Mouse (Mus musculus) forebrain, postnatal 0 days (tissue): ENCODE results near the gene Rprml. TPM values are rescaled to one million over a fixed set of nuclear protein-coding genes. Genes with fewer than 3 reads are reported as not detected.
"Not testable (repeated sequence)": the region's sequence is repeated elsewhere in the genome, so short reads cannot be mapped to it uniquely, and the experiment has no call there.

Experiments
- ATAC-seq: fragments of 200-750 bp; cut with Nextera tagmentation; 2 replicates; pipeline ENCODE4 v1.8.0; 2017; ENCODE audit warnings: mild to moderate bottlenecking, moderate library complexity
- DNase-seq: peaks from one replicate; pipeline ENCODE4 v3.0.0-alpha.2; 2015
- H3K27ac ChIP-seq: fragments of 300-500 bp; sonication (generic); 2 replicates; pipeline ENCODE4 v1.5.1; 2014; ENCODE audit warnings: low read depth, mild to moderate bottlenecking, antibody characterized with exemption, low read length, moderate library complexity, mixed read lengths
- H3K27me3 ChIP-seq: fragments of 300-500 bp; sonication (generic); 2 replicates; pipeline ENCODE4 v1.6.1; 2014; ENCODE audit warnings: mild to moderate bottlenecking, low read length, mixed read lengths; ENCODE audit not compliant: insufficient read depth
- H3K36me3 ChIP-seq: fragments of 300-500 bp; sonication (generic); 2 replicates; pipeline ENCODE4 v1.6.1; 2014; ENCODE audit warnings: mild to moderate bottlenecking, moderate library complexity; ENCODE audit not compliant: insufficient read depth
- H3K4me1 ChIP-seq: fragments of 300-500 bp; sonication (generic); 2 replicates; pipeline ENCODE4 v1.6.1; 2014; ENCODE audit warnings: antibody characterized with exemption; ENCODE audit not compliant: insufficient read depth
- H3K4me2 ChIP-seq: fragments of 300-500 bp; sonication (generic); 2 replicates; pipeline ENCODE4 v1.6.1; 2014; ENCODE audit warnings: low read depth, mild to moderate bottlenecking, moderate library complexity
- H3K4me3 ChIP-seq: fragments of 300-500 bp; sonication (generic); 2 replicates; pipeline ENCODE4 v1.5.1; 2014; ENCODE audit warnings: low read depth, low read length, mixed read lengths
- H3K9ac ChIP-seq: fragments of 300-500 bp; sonication (generic); 2 replicates; pipeline ENCODE4 v1.6.1; 2014; ENCODE audit warnings: mild to moderate bottlenecking
- H3K9me3 ChIP-seq: fragments of 300-500 bp; sonication (generic); 2 replicates; pipeline ENCODE4 v1.6.1; 2016; ENCODE audit warnings: low read length
- CTCF ChIP-seq: sonication (generic); IDR thresholded peaks from 2 replicates; pipeline ENCODE4 v1.5.1; 2016; ENCODE audit warnings: antibody characterized with exemption, control low read depth, low read depth
- WGBS: fragments of 180-500 bp; shearing (Covaris S2); extraction: QIAGEN DNeasy Blood & Tissue Kit; methylation state at CpG from one replicate; pipeline ENCODE4 v1.1.7; 2014; 5-methylcytosine and 5-hydroxymethylcytosine counted together
- polyA plus RNA-seq: library from polyadenylated mRNA; unstranded; fragments of >200 nt; fragmentation: Nextera tagmentation; extraction: Ambion mirVana; gene quantifications from 2 replicates; pipeline ENCODE4 v1.2.1, GENCODE M21; 2015
- total RNA-seq: library from RNA; depleted of rRNA; stranded (reverse); fragments of >200 nt; gene quantifications from 2 replicates; pipeline ENCODE4 v1.2.3, GENCODE M21; 2014

Gene Rprml
- total and polyA plus RNA-seq, 2 experiments from 2014 or later = 44.8 to 71.1 TPM

DNA sequence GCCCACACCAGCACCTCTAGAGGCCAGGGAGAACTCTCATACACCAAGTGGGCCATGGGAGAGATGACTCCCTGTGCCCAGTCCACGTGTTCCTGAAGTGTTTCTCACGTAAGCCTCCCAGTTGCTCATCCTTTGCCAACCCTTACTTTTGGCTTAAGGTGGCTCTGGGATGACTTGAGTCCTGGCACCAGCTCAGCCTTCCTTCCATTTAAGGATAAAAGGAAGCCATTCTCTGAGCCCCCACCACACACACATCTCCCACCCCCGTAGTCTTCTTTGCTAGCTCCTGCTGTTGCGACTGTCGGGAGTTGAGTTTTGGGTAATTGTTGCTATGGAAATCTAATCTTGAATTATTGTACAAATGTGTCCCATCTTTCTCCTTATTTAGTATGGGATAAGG lies 13.2 kb downstream of the Rprml start:
- no peak overlapping the region for H3K4me3 ChIP-seq
- H3K9me3 ChIP-seq = no peaks in the 10 kb centered on the region
- no peak for TF ChIP-seq CTCF
- H3K36me3 ChIP-seq = no peaks in the 10 kb centered on the region
- H3K9ac ChIP-seq = no peak overlapping the region
- peak; percentile 23; the same call in 1 of the 2 replicates for ATAC-seq
- H3K27ac ChIP-seq = peak overlapping the region; percentile 46; the same call in 1 of the 2 replicates
- H3K4me2 ChIP-seq = no peak overlapping the region
- peaks cover 33% of the 10 kb centered on the region for H3K4me1 ChIP-seq
- DNase-seq = peak; percentile 49
- WGBS = 44% methylated on average over 5 of the region's 5 CpGs
- no peaks in the 10 kb centered on the region for H3K27me3 ChIP-seq

GRCm38 (mm10) chr11:103663119-103663518 lies 13.7 kb downstream of the Rprml start:
- no peak for ATAC-seq
- H3K9ac ChIP-seq = no peak overlapping the region
- no peak overlapping the region for H3K27ac ChIP-seq
- H3K4me2 ChIP-seq = no peak overlapping the region
- TF ChIP-seq CTCF = no peak
- H3K4me1 ChIP-seq = peaks cover 33% of the 10 kb centered on the region
- H3K27me3 ChIP-seq = no peaks in the 10 kb centered on the region
- no peaks in the 10 kb centered on the region for H3K9me3 ChIP-seq
- no peak for DNase-seq
- no peak overlapping the region for H3K4me3 ChIP-seq
- no peaks in the 10 kb centered on the region for H3K36me3 ChIP-seq
- WGBS = 86% methylated on average over 8 of the region's 8 CpGs

DNA sequence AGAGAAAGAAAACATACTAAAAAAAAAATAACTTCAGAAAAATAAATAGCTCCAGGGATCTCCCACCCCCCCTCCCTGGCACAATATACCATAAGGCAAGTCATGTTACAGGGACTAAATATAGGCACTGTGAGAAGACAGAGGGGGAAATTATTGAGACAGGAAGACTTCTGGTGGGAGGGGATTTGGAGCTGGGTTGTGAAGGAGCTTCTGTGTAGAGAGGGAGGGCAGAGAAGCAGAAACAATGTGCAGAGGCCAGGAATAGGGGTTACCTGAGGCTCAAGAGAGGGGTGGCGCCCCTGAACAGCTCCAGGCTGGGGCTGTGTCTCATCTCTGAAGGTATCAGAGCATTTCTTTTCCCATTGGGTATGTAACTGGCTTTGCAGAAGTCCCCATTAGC lies 16.3 kb downstream of the Rprml start:
- Histone ChIP-seq H3K27me3 (no peaks in the 10 kb centered on the region), H3K4me1 (peaks cover 33% of the 10 kb centered on the region), H3K27ac (peak overlapping the region; percentile 75), H3K9ac (0 out of 2 replicates have a peak overlapping the region, but pooled peaks have one; percentile 25), H3K4me3 (no peak overlapping the region), H3K36me3 (no peaks in the 10 kb centered on the region), H3K4me2 (peak overlapping the region; percentile 30), H3K9me3 (no peaks in the 10 kb centered on the region)
- 29% methylated on average over 1 of the region's 1 CpGs for WGBS
- no peak for TF ChIP-seq CTCF
- ATAC-seq (peak; percentile 60), DNase-seq (no peak)

GRCm38 (mm10) chr11:103666181-103666906 lies 17.0 kb downstream of the Rprml start:
- Histone ChIP-seq H3K4me2 (peak overlapping the region; percentile 30), H3K36me3 (no peaks in the 10 kb centered on the region), H3K9me3 (no peaks in the 10 kb centered on the region), H3K4me3 (no peak overlapping the region), H3K27ac (peak overlapping the region; percentile 75), H3K9ac (peak overlapping the region; percentile 25; the same call in 1 of the 2 replicates), H3K27me3 (no peaks in the 10 kb centered on the region), H3K4me1 (peaks cover 33% of the 10 kb centered on the region)
- 11% methylated on average over 10 of the region's 10 CpGs for WGBS
- TF ChIP-seq CTCF = no peak
- DNase-seq = peak; percentile 86
- ATAC-seq = peak; percentile 87

DNA sequence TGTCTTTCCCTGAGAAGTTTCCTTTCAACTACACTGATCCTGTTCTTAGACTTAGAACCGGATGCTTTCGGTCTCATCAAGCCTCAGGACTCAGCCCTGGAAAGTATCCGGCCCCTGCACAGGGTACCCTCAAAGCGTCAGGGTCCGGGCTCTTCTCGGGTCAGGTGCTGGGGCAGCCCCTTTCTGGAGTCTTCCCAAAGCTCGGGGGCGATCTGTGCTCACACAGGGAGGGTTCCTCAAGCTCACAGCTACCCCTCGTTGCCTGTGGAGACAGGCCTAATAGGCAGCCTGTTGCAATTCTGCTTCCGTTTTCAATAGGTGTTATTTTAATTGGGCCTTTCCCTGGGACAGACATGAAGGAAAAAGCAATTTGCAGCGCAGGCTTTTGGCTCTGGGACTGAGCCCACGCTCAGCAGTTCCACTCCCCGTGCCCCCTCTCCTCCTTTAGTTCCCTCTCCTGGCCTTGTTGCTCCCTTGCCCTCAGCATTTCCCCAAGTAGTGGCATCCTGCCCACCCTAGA lies 17.6 kb downstream of the Rprml start:
- TF ChIP-seq CTCF = no peak
- no peaks in the 10 kb centered on the region for H3K9me3 ChIP-seq
- H3K27ac ChIP-seq = peak overlapping the region; percentile 75; the same call in 1 of the 2 replicates
- peaks cover 32% of the 10 kb centered on the region for H3K4me1 ChIP-seq
- DNase-seq (peak; percentile 50), ATAC-seq (peak; percentile 13)
- H3K9ac ChIP-seq = no peak overlapping the region
- H3K4me2 ChIP-seq = peak overlapping the region; percentile 30; the same call in 1 of the 2 replicates
- H3K4me3 ChIP-seq = no peak overlapping the region
- 16% methylated on average over 13 of the region's 13 CpGs for WGBS
- no peaks in the 10 kb centered on the region for H3K36me3 ChIP-seq
- H3K27me3 ChIP-seq = no peaks in the 10 kb centered on the region

DNA sequence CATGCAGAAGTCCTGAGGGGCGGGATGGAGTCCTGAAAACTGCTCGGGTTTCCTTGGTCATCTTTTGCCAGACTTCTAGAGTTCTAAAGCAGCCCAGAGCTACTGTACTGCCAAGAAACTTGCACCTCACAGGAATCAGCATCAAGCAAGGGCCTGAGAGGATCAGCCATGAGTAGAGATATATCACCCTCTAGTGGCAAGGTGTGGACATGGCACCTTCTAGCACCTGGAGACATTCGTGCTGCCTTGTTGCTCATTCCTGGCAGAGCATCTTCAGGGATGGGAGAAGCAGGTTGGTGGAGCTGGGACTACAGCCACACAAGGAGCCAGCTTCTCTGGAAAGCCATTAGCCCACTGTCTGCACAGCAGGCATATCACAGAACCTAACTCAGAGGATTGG lies 26.2 kb downstream of the Rprml start:
- H3K4me1 ChIP-seq = no peaks in the 10 kb centered on the region
- H3K9ac ChIP-seq = no peak overlapping the region
- no peaks in the 10 kb centered on the region for H3K9me3 ChIP-seq
- peaks cover 34% of the 10 kb centered on the region for H3K36me3 ChIP-seq
- no peaks in the 10 kb centered on the region for H3K27me3 ChIP-seq
- peak; percentile 98 for TF ChIP-seq CTCF
- DNase-seq = peak; percentile 86
- 31% methylated on average over 3 of the region's 3 CpGs for WGBS
- no peak overlapping the region for H3K27ac ChIP-seq
- ATAC-seq = peak; percentile 83
- no peak overlapping the region for H3K4me3 ChIP-seq
- no peak overlapping the region for H3K4me2 ChIP-seq

DNA sequence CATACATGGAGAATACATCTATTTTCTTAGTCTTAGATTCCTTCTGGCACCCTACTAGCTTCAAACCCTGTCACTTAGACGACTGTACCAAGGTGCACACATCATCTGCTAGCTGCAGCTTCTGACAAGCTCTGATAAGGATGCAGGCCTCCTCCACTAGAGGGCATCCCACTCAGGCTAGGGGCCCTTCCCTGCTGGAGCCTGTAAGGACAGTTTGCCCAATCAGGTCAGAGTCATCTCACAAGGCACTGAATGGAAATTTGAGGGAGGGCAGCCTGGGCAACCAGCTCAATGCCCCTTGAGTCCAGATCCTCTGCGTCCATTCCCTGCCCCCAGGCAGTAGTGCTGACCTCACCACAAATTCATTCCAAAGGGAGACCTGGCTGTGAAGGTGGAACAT lies 27.7 kb downstream of the Rprml start:
- H3K27ac ChIP-seq, H3K9me3 ChIP-seq, H3K9ac ChIP-seq, H3K4me1 ChIP-seq, H3K27me3 ChIP-seq, H3K4me3 ChIP-seq, H3K4me2 ChIP-seq, DNase-seq: not testable (repeated sequence)
- peak; percentile 68 for TF ChIP-seq CTCF
- ATAC-seq = peak; percentile 54; the same call in 1 of the 2 replicates
- peaks cover 49% of the 10 kb centered on the region for H3K36me3 ChIP-seq
- 25% methylated on average over 2 of the region's 2 CpGs for WGBS
